ENCODE assay signal across 22 mouse cellular contexts in genomic region chr1:62582476-62582875, GRCm38 (mm10).
A peak's percentile ranks its signal among the peaks of the same experiment; 100 is the strongest.
DNase-seq lines count a peak whose midpoint lies in the region; ATAC-seq and TF ChIP-seq lines count a peak whose summit lies in the region.
"Had no signal": no experiment of that assay in that cellular context is flagged by ENCODE, and none has a peak within 500 bp of the region (broad histone marks: within the 10 kb centered on the region; RNA-seq: fewer than 3 reads in every experiment).

No protein-coding gene starts in this region.

- H3K4me1 ChIP-seq in forebrain, postnatal 0 days (ENCODE audit: insufficient read depth), result peaks cover 3% of the 10 kb centered on the region; the same call in 1 of the 2 replicates
- peaks cover 7% of the 10 kb centered on the region for H3K4me1 ChIP-seq in forebrain, embryonic 13.5 days
- H3K4me1 ChIP-seq: hindbrain, embryonic 10.5 days; hindbrain, embryonic 13.5 days; intestine, embryonic 15.5 days had no signal

- H3K36me3 ChIP-seq in forebrain, postnatal 0 days (ENCODE audit: insufficient read depth), result no peaks in the 10 kb centered on the region
- H3K36me3 ChIP-seq in forebrain, embryonic 13.5 days (ENCODE audit: poor library complexity, severe bottlenecking), result no peaks in the 10 kb centered on the region
- H3K36me3 ChIP-seq: heart, embryonic 12.5 days; heart, embryonic 15.5 days; hindbrain, embryonic 10.5 days; hindbrain, embryonic 13.5 days; intestine, embryonic 15.5 days had no signal

- WGBS in forebrain, postnatal 0 days, result 38% methylated on average over 4 of the region's 4 CpGs
- 68% methylated on average over 4 of the region's 4 CpGs for WGBS in forebrain, embryonic 13.5 days
- 26% methylated on average over 4 of the region's 4 CpGs for WGBS in large intestine, adult 2 months

- H3K9ac ChIP-seq in forebrain, postnatal 0 days, result no peak overlapping the region
- no peak overlapping the region for H3K9ac ChIP-seq in forebrain, embryonic 13.5 days
- H3K9ac ChIP-seq: heart, embryonic 12.5 days; heart, embryonic 15.5 days; hindbrain, embryonic 13.5 days; intestine, embryonic 15.5 days had no signal

- no peak overlapping the region for H3K4me2 ChIP-seq in forebrain, postnatal 0 days (ENCODE audit: low read depth)
- no peak overlapping the region for H3K4me2 ChIP-seq in forebrain, embryonic 13.5 days
- H3K4me2 ChIP-seq: heart, embryonic 12.5 days; heart, embryonic 15.5 days; hindbrain, embryonic 13.5 days; intestine, embryonic 15.5 days had no signal

- DNase-seq in forebrain, postnatal 0 days, result no peak
- DNase-seq in lung, postnatal 10 days, result peak; percentile 3
- DNase-seq in lung, adult 18-20 months, result no peak
- DNase-seq in large intestine, adult 2 months (ENCODE audit: low read depth, low spot score), result peak; percentile 6
- no peak for DNase-seq in kidney, adult 8-10 months
- DNase-seq: adrenal gland, adult 2 months; adrenal gland, postnatal 14 days; cerebellum, adult 18-20 months; cerebellum, adult 9-10 months; cerebellum, postnatal 14 days; gastrocnemius, postnatal 10 days; gastrocnemius, postnatal 36 days; heart, postnatal 10 days; heart, postnatal 36 days had no signal

- no peak for TF ChIP-seq CTCF in forebrain, postnatal 0 days (IDR thresholded peaks at IDR 0.05; ENCODE audit: low read depth)

- no peak overlapping the region for H3K4me3 ChIP-seq in forebrain, postnatal 0 days (ENCODE audit: low read depth, low read length)
- H3K4me3 ChIP-seq in forebrain, embryonic 13.5 days, result no peak overlapping the region
- H3K4me3 ChIP-seq: heart, embryonic 12.5 days; heart, embryonic 15.5 days; hindbrain, embryonic 10.5 days; hindbrain, embryonic 13.5 days; intestine, embryonic 15.5 days had no signal

- H3K27ac ChIP-seq in forebrain, postnatal 0 days (ENCODE audit: low read depth, low read length), result no peak overlapping the region
- no peak overlapping the region for H3K27ac ChIP-seq in forebrain, embryonic 13.5 days
- H3K27ac ChIP-seq: heart, embryonic 15.5 days; hindbrain, embryonic 10.5 days; hindbrain, embryonic 13.5 days; intestine, embryonic 15.5 days had no signal

- no peaks in the 10 kb centered on the region for H3K27me3 ChIP-seq in forebrain, postnatal 0 days (ENCODE audit: insufficient read depth, low read length)
- no peaks in the 10 kb centered on the region for H3K27me3 ChIP-seq in forebrain, embryonic 13.5 days
- H3K27me3 ChIP-seq: heart, embryonic 12.5 days; heart, embryonic 15.5 days; hindbrain, embryonic 13.5 days; intestine, embryonic 15.5 days had no signal

- no peaks in the 10 kb centered on the region for H3K9me3 ChIP-seq in forebrain, postnatal 0 days (ENCODE audit: low read length)
- no peaks in the 10 kb centered on the region for H3K9me3 ChIP-seq in forebrain, embryonic 13.5 days (replicated peaks)
- H3K9me3 ChIP-seq: heart, embryonic 12.5 days; heart, embryonic 15.5 days; hindbrain, embryonic 10.5 days; hindbrain, embryonic 13.5 days; intestine, embryonic 15.5 days had no signal

- peak; percentile 85 for ATAC-seq in forebrain, postnatal 0 days
- no peak for ATAC-seq in forebrain, embryonic 13.5 days
- ATAC-seq: CD4-positive, CD25-positive, alpha-beta regulatory T cell, adult 4 months; hindbrain, embryonic 16.5 days; intestine, embryonic 15.5 days had no signal

Comparison
In these comparisons a context has a peak if more than half of its experiments do, and no peak if none do; other contexts are left out.
1. DNase-seq: peak in lung, postnatal 10 days (single experiment) and large intestine, adult 2 months (single experiment); none in forebrain, postnatal 0 days (single experiment), lung, adult 18-20 months (0 of 2) and kidney, adult 8-10 months (0 of 2).